Mouse (Mus musculus): ENCODE results near the gene Gtf2b. TPM values are rescaled to one million over a fixed set of nuclear protein-coding genes. Genes with fewer than 3 reads are reported as not detected.

Gene Gtf2b
- 49.6 and 57.1 TPM in 2 replicates for polyA plus RNA-seq (2012; rRNA removed)
- 75.1 and 77.2 TPM in 2 replicates for polyA plus RNA-seq (2014; fragmentation: Nextera tagmentation; extraction: Ambion mirVana)

GRCm38 (mm10) chr3:142764995-142765777 lies at the start of gene Gtf2b:
Gtf2b (plus strand) TSS chr3:142765045.
- Histone ChIP-seq H3K4me2 (replicated peaks; ENCODE audit: low read depth, low read length, severe bottlenecking) (peak within 1 kb of the TSS; percentile 83), H3K4me1 (ENCODE audit: control insufficient read depth, insufficient read depth, low read length) (peaks cover 12% of the 10 kb centered on the region), H3K36me3 (ENCODE audit: control insufficient read depth, insufficient read depth, low read length) (no peaks in the 10 kb centered on the region), H3K27me3 (ENCODE audit: control insufficient read depth, insufficient read depth, low read length) (no peaks in the 10 kb centered on the region), H3K9me3 (ENCODE audit: control insufficient read depth, low read length) (no peaks in the 10 kb centered on the region), H3K9ac (ENCODE audit: low read depth, low read length, severe bottlenecking) (peak within 1 kb of the TSS; percentile 93), H3K27ac (replicated peaks; ENCODE audit: low read depth, low read length) (peak within 1 kb of the TSS; percentile 80), H3K4me3 (replicated peaks; ENCODE audit: low read length) (peak within 1 kb of the TSS; percentile 80)
- DNase-seq (ENCODE audit: low spot score) (peak; percentile 95), ATAC-seq (ENCODE audit: low FRiP score, low read depth) (peak; percentile 100)
- TF ChIP-seq POLR2A (IDR thresholded peaks at IDR 0.05; ENCODE audit: borderline replicate concordance, extremely low read depth, insufficient read depth, insufficient read length), result peak; percentile 100
- under 1% methylated on average over 63 of the region's 64 CpGs for WGBS

GRCm38 (mm10) chr3:142725481-142725880 lies 39.4 kb upstream of the Gtf2b start:
- 40% methylated on average over 2 of the region's 2 CpGs for WGBS
- Histone ChIP-seq H3K27ac (replicated peaks; ENCODE audit: low read depth, low read length) (no peak overlapping the region), H3K9me3 (ENCODE audit: control insufficient read depth, low read length) (no peaks in the 10 kb centered on the region), H3K4me1 (ENCODE audit: control insufficient read depth, insufficient read depth, low read length) (no peaks in the 10 kb centered on the region), H3K9ac (ENCODE audit: low read depth, low read length, severe bottlenecking) (no peak overlapping the region), H3K27me3 (ENCODE audit: control insufficient read depth, insufficient read depth, low read length) (no peaks in the 10 kb centered on the region), H3K4me2 (replicated peaks; ENCODE audit: low read depth, low read length, severe bottlenecking) (no peak overlapping the region), H3K4me3 (replicated peaks; ENCODE audit: low read length) (no peak overlapping the region), H3K36me3 (ENCODE audit: control insufficient read depth, insufficient read depth, low read length) (no peaks in the 10 kb centered on the region)
- no peak for TF ChIP-seq POLR2A (IDR thresholded peaks at IDR 0.05; ENCODE audit: borderline replicate concordance, extremely low read depth, insufficient read depth, insufficient read length)
- ATAC-seq (ENCODE audit: low FRiP score, low read depth), result peak; percentile 63; the same call in 1 of the 2 replicates
- no peak for DNase-seq (ENCODE audit: low spot score)

- ATAC-seq (ENCODE audit: low FRiP score, low read depth) (no peak), DNase-seq (ENCODE audit: low spot score) (no peak)
- Histone ChIP-seq H3K4me2 (replicated peaks; ENCODE audit: low read depth, low read length, severe bottlenecking) (no peak overlapping the region), H3K27ac (replicated peaks; ENCODE audit: low read depth, low read length) (no peak overlapping the region), H3K36me3 (ENCODE audit: control insufficient read depth, insufficient read depth, low read length) (no peaks in the 10 kb centered on the region), H3K27me3 (ENCODE audit: control insufficient read depth, insufficient read depth, low read length) (no peaks in the 10 kb centered on the region), H3K9me3 (ENCODE audit: control insufficient read depth, low read length) (no peaks in the 10 kb centered on the region), H3K9ac (ENCODE audit: low read depth, low read length, severe bottlenecking) (no peak overlapping the region), H3K4me1 (ENCODE audit: control insufficient read depth, insufficient read depth, low read length) (no peaks in the 10 kb centered on the region), H3K4me3 (replicated peaks; ENCODE audit: low read length) (no peak overlapping the region)
- WGBS, result 73% methylated on average over 22 of the region's 22 CpGs
- TF ChIP-seq POLR2A (IDR thresholded peaks at IDR 0.05; ENCODE audit: borderline replicate concordance, extremely low read depth, insufficient read depth, insufficient read length), result no peak
Measured at GRCm38 (mm10) chr3:142725969-142726672, 38.7 kb upstream of the Gtf2b start.

DNA sequence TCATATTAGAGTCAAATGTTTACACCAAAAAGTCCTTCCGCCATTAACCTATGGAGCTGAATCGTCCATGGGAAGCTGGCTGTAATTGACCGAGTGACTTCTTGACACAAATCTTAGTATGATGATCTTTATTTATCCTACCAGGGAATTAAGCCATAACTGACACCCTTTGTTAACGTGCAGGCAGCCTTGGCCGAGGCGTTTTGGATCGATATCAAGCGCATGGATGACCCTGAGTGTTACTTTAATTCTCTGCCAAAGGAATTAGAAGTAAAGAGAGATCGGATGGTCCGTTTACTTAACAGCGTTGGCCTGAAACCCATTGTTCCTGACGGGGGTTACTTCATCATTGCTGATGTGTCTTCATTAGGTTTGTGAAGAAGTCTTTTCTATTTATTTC lies 30.6 kb upstream of the Gtf2b start:
- H3K27me3 ChIP-seq (ENCODE audit: control insufficient read depth, insufficient read depth, low read length), result no peaks in the 10 kb centered on the region
- no peak overlapping the region for H3K4me3 ChIP-seq (replicated peaks; ENCODE audit: low read length)
- H3K36me3 ChIP-seq (ENCODE audit: control insufficient read depth, insufficient read depth, low read length), result 0 out of 2 replicates have a peak, but pooled peaks cover 3% of the 10 kb centered on the region
- ATAC-seq (ENCODE audit: low FRiP score, low read depth) (no peak), DNase-seq (ENCODE audit: low spot score) (no peak)
- H3K4me2 ChIP-seq (replicated peaks; ENCODE audit: low read depth, low read length, severe bottlenecking), result no peak overlapping the region
- no peaks in the 10 kb centered on the region for H3K4me1 ChIP-seq (ENCODE audit: control insufficient read depth, insufficient read depth, low read length)
- 90% methylated on average over 12 of the region's 12 CpGs for WGBS
- H3K9me3 ChIP-seq (ENCODE audit: control insufficient read depth, low read length), result no peaks in the 10 kb centered on the region
- no peak overlapping the region for H3K9ac ChIP-seq (ENCODE audit: low read depth, low read length, severe bottlenecking)
- no peak for TF ChIP-seq POLR2A (IDR thresholded peaks at IDR 0.05; ENCODE audit: borderline replicate concordance, extremely low read depth, insufficient read depth, insufficient read length)
- no peak overlapping the region for H3K27ac ChIP-seq (replicated peaks; ENCODE audit: low read depth, low read length)

- Histone ChIP-seq H3K9me3 (ENCODE audit: control insufficient read depth, low read length) (no peaks in the 10 kb centered on the region), H3K27me3 (ENCODE audit: control insufficient read depth, insufficient read depth, low read length) (no peaks in the 10 kb centered on the region), H3K4me1 (ENCODE audit: control insufficient read depth, insufficient read depth, low read length) (no peaks in the 10 kb centered on the region), H3K4me2 (replicated peaks; ENCODE audit: low read depth, low read length, severe bottlenecking) (no peak overlapping the region), H3K9ac (ENCODE audit: low read depth, low read length, severe bottlenecking) (no peak overlapping the region), H3K27ac (replicated peaks; ENCODE audit: low read depth, low read length) (no peak overlapping the region), H3K4me3 (replicated peaks; ENCODE audit: low read length) (no peak overlapping the region), H3K36me3 (ENCODE audit: control insufficient read depth, insufficient read depth, low read length) (0 out of 2 replicates have a peak, but pooled peaks cover 3% of the 10 kb centered on the region)
- 64% methylated on average over 7 of the region's 7 CpGs for WGBS
- DNase-seq (ENCODE audit: low spot score), result no peak
- ATAC-seq (ENCODE audit: low FRiP score, low read depth), result no peak
- no peak for TF ChIP-seq POLR2A (IDR thresholded peaks at IDR 0.05; ENCODE audit: borderline replicate concordance, extremely low read depth, insufficient read depth, insufficient read length)
Measured at GRCm38 (mm10) chr3:142740896-142741295, 23.9 kb upstream of the Gtf2b start.
